Mouse (Mus musculus): ENCODE results near the gene Sart1. TPM values are rescaled to one million over a fixed set of nuclear protein-coding genes. Genes with fewer than 3 reads are reported as not detected.

Gene Sart1
- 10 to 100 TPM; 20.3 to 38.4 (median 27.8) TPM for polyA plus RNA-seq (2017; shearing (Covaris generic))

- peak; percentile 86 for ATAC-seq
Observed at GRCm38 (mm10) chr19:5388588-5389242, at the start of gene Sart1. TSS of gene Sart1 (minus strand) at chr19:5388703.

GRCm38 (mm10) chr19:5433951-5434350 is 45.4 kb upstream of the Sart1 start:
- no peak for ATAC-seq

GRCm38 (mm10) chr19:5432992-5433852 is 44.7 kb upstream of the Sart1 start:
- peak; percentile 68 for ATAC-seq

GRCm38 (mm10) chr19:5431911-5432464 is 43.5 kb upstream of the Sart1 start:
- no peak for ATAC-seq

GRCm38 (mm10) chr19:5430408-5430807 is 41.9 kb upstream of the Sart1 start:
- no peak for ATAC-seq

- ATAC-seq, result no peak
Observed at GRCm38 (mm10) chr19:5429806-5430205, 41.3 kb upstream of the Sart1 start.

GRCm38 (mm10) chr19:5429219-5429618 is 40.7 kb upstream of the Sart1 start:
- ATAC-seq, result no peak

- ATAC-seq, result no peak
Observed at GRCm38 (mm10) chr19:5428083-5428482, 39.6 kb upstream of the Sart1 start.

GRCm38 (mm10) chr19:5426640-5427290 is 38.3 kb upstream of the Sart1 start:
- ATAC-seq, result no peak

GRCm38 (mm10) chr19:5425906-5426565 is 37.5 kb upstream of the Sart1 start:
- ATAC-seq, result no peak

GRCm38 (mm10) chr19:5424782-5425741 is 36.6 kb upstream of the Sart1 start, which contains the start of the genes Drap1 and AI837181:
TSS of gene Drap1 (minus strand) at chr19:5424979.
TSS of gene AI837181 (plus strand) at chr19:5425144.
- peak; percentile 72 for ATAC-seq

GRCm38 (mm10) chr19:5424092-5424781 is 35.7 kb upstream of the Sart1 start:
- ATAC-seq, result peak; percentile 48

GRCm38 (mm10) chr19:5423561-5423960 is 35.1 kb upstream of the Sart1 start:
- ATAC-seq, result no peak

GRCm38 (mm10) chr19:5422895-5423443 is 34.5 kb upstream of the Sart1 start:
- no peak for ATAC-seq

- no peak for ATAC-seq
Observed at GRCm38 (mm10) chr19:5422267-5422666, 33.8 kb upstream of the Sart1 start.

- no peak for ATAC-seq
Observed at GRCm38 (mm10) chr19:5421784-5422183, 33.3 kb upstream of the Sart1 start.

GRCm38 (mm10) chr19:5420579-5420978 is 32.1 kb upstream of the Sart1 start:
- ATAC-seq, result no peak

- ATAC-seq, result no peak
Observed at GRCm38 (mm10) chr19:5419630-5420029, 31.1 kb upstream of the Sart1 start.

GRCm38 (mm10) chr19:5418750-5419466 is 30.4 kb upstream of the Sart1 start:
- ATAC-seq, result no peak

Data from inflammation-experienced regulatory T-cells, adult 6 months (primary cell).